Mouse (Mus musculus) heart, adult 2 months (tissue): ENCODE results near the gene Cfdp1.

Experiments
- CTCF ChIP-seq: fragments of 200-600 bp; IDR thresholded peaks from 2 replicates; pipeline ENCODE4 v1.8.1; 2022; ENCODE audit warnings: antibody characterized with exemption, mild to moderate bottlenecking, moderate library complexity
- EP300 ChIP-seq: fragments of 200-500 bp; IDR thresholded peaks from 2 replicates; pipeline ENCODE4 v1.6.1; 2011; ENCODE audit warnings: low read depth, low read length, control low read depth; ENCODE audit not compliant: insufficient read depth

- TF ChIP-seq CTCF (no peak), EP300 (no peak)
Observed at GRCm38 (mm10) chr8:111788497-111788896, 65.6 kb downstream of the Cfdp1 start.
